Mouse (Mus musculus) heart, postnatal 0 days (tissue): ENCODE results near the gene Tmco4. TPM values are rescaled to one million over a fixed set of nuclear protein-coding genes. Genes with fewer than 3 reads are reported as not detected.

Experiments
- ATAC-seq: fragments of 200-750 bp; cut with Nextera tagmentation; 2 replicates; pipeline ENCODE4 v1.8.0; 2017; ENCODE audit warnings: low read depth, moderate number of reproducible peaks, moderate library complexity; ENCODE audit not compliant: insufficient read depth
- DNase-seq: peaks from one replicate; pipeline ENCODE4 v3.0.0-alpha.2; 2016; ENCODE audit warnings: low spot score
- H3K27ac ChIP-seq: fragments of 300-500 bp; sonication (generic); 2 replicates; pipeline ENCODE4 v1.5.1; 2014; ENCODE audit warnings: low read depth, mild to moderate bottlenecking
- H3K27me3 ChIP-seq: fragments of 300-500 bp; sonication (generic); 2 replicates; pipeline ENCODE4 v1.6.1; 2014; ENCODE audit warnings: low read length, mixed read lengths; ENCODE audit not compliant: control insufficient read depth, insufficient read depth
- H3K36me3 ChIP-seq: fragments of 300-500 bp; sonication (generic); replicated peaks from 2 replicates; pipeline ENCODE4 v1.6.1; 2014; ENCODE audit warnings: low read length, mixed read lengths; ENCODE audit not compliant: control insufficient read depth, insufficient read depth
- H3K4me1 ChIP-seq: fragments of 300-500 bp; sonication (generic); 2 replicates; pipeline ENCODE4 v1.6.1; 2014; ENCODE audit warnings: antibody characterized with exemption; ENCODE audit not compliant: control insufficient read depth, insufficient read depth
- H3K4me2 ChIP-seq: fragments of 300-500 bp; sonication (generic); 2 replicates; pipeline ENCODE4 v1.6.1; 2014; ENCODE audit warnings: low read depth, mild to moderate bottlenecking, low read length, moderate library complexity
- H3K4me3 ChIP-seq: fragments of 300-500 bp; sonication (generic); 2 replicates; pipeline ENCODE4 v1.5.1; 2014; ENCODE audit warnings: low read depth, low read length
- H3K9ac ChIP-seq: fragments of 300-500 bp; sonication (generic); replicated peaks from 2 replicates; pipeline ENCODE4 v1.6.1; 2014; ENCODE audit warnings: low read depth, low read length, mixed read lengths
- H3K9me3 ChIP-seq: fragments of 300-500 bp; sonication (generic); replicated peaks from 2 replicates; pipeline ENCODE4 v1.6.1; 2016; ENCODE audit warnings: low read length; ENCODE audit not compliant: control insufficient read depth
- CTCF ChIP-seq: IDR thresholded peaks from 2 replicates; pipeline ENCODE4 v1.5.1; 2016; ENCODE audit warnings: antibody characterized with exemption, control low read depth, low read depth
- EP300 ChIP-seq: IDR thresholded peaks from 2 replicates; pipeline ENCODE4 v1.6.1; 2016; ENCODE audit warnings: antibody characterized with exemption, low read depth
- WGBS: fragments of 180-500 bp; shearing (Covaris S2); extraction: QIAGEN DNeasy Blood & Tissue Kit; methylation state at CpG from one replicate; pipeline ENCODE4 v1.1.7; 2014; 5-methylcytosine and 5-hydroxymethylcytosine counted together
- polyA plus RNA-seq: library from polyadenylated mRNA; unstranded; fragments of >200 nt; fragmentation: Nextera tagmentation; extraction: Ambion mirVana; gene quantifications from 2 replicates; pipeline ENCODE4 v1.2.1, GENCODE M21; 2015
- total RNA-seq: library from RNA; depleted of rRNA; stranded (reverse); fragments of >200 nt; gene quantifications from 2 replicates; pipeline ENCODE4 v1.2.3, GENCODE M21; 2014; ENCODE audit warnings: low replicate concordance

Gene Tmco4
- total and polyA plus RNA-seq, 2 experiments from 2014 or later: 7.7 to 16.9 TPM

- TF ChIP-seq EP300: no peak
- no peaks in the 10 kb centered on the region for H3K9me3 ChIP-seq
- DNase-seq (no peak), ATAC-seq (no peak)
- no peak overlapping the region for H3K4me2 ChIP-seq
- H3K4me3 ChIP-seq: no peak overlapping the region
- H3K9ac ChIP-seq: no peak overlapping the region
- peaks cover 13% of the 10 kb centered on the region; the same call in 1 of the 2 replicates for H3K4me1 ChIP-seq
- WGBS: 32% methylated on average over 2 of the region's 2 CpGs
- H3K36me3 ChIP-seq: 0 out of 2 replicates have a peak, but pooled peaks cover 3% of the 10 kb centered on the region
- no peak overlapping the region for H3K27ac ChIP-seq
- H3K27me3 ChIP-seq: no peaks in the 10 kb centered on the region
Observed at GRCm38 (mm10) chr4:139024379-139024778, 51.7 kb downstream of the Tmco4 start.

- Histone ChIP-seq H3K36me3 (0 out of 2 replicates have a peak, but pooled peaks cover 10% of the 10 kb centered on the region), H3K9me3 (no peaks in the 10 kb centered on the region), H3K9ac (no peak overlapping the region), H3K4me3 (no peak overlapping the region), H3K4me1 (peaks cover 20% of the 10 kb centered on the region), H3K27me3 (no peaks in the 10 kb centered on the region), H3K27ac (no peak overlapping the region), H3K4me2 (no peak overlapping the region)
- WGBS: 63% methylated on average over 6 of the region's 6 CpGs
- no peak for DNase-seq
- no peak for ATAC-seq
- TF ChIP-seq CTCF (no peak), EP300 (no peak)
Observed at GRCm38 (mm10) chr4:139030675-139031074, 58.0 kb downstream of the Tmco4 start.

DNA sequence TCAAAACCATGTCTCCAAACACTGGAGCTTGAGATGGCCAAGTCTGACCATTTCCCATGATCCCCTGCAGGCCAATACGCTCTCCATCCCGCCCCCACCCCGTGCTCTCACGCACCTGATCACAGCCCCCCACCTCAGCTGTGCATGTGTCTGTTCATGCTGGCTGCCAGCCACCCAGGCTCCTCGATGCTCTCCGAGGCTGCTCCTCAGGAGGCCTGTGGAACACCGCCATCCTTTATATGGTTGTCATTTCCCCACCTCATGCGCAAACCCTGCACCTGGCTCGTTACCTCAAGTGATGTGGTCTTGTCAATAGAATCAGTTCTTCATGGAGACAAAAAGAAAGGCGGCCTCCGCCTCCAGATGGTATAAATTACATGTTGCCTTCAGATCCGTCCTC, 59.8 kb downstream of the Tmco4 start:
- no peak for ATAC-seq
- WGBS: 85% methylated on average over 12 of the region's 12 CpGs
- H3K27ac ChIP-seq: peak overlapping the region; percentile 81; the same call in 1 of the 2 replicates
- H3K36me3 ChIP-seq: 0 out of 2 replicates have a peak, but pooled peaks cover 10% of the 10 kb centered on the region
- no peak overlapping the region for H3K4me3 ChIP-seq
- no peak overlapping the region for H3K9ac ChIP-seq
- peaks cover 24% of the 10 kb centered on the region for H3K4me1 ChIP-seq
- no peak for DNase-seq
- no peak for TF ChIP-seq CTCF
- TF ChIP-seq EP300: no peak
- H3K27me3 ChIP-seq: no peaks in the 10 kb centered on the region
- H3K4me2 ChIP-seq: no peak overlapping the region
- no peaks in the 10 kb centered on the region for H3K9me3 ChIP-seq

DNA sequence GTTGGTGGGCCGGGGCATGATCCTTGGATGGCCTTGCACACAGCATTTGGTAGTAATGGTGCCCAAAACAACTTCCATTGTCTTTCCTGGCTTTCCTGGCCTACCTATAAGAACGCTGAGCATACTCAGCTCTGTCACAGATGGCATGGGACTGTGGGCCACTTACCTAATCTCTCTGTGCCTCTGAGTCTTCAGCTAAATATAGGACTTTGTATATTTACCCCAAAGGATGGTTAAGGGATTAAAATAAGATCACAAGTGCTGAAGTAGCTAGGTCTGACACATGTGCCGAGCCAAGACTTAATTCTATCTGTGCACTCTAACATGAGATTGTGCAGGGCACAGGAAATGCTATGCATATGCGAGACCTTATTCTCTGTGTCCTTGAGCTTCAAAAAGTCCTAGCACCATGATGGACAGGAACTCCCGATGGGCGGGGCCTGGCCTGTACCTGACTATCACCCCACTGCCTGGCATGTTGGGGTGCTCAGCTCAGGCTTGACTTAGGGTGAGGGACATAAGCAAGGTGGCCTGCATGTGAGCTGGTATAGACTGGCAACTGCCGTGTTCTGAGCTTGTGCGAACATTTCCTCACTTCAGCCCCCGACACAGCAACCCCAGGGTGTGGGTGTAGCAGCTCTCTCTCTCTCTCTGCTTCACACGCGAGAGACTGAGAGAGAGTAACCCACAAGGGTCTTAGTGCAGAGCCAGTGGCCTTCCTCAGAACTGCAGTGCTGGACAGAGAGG, 60.7 kb downstream of the Tmco4 start:
- Histone ChIP-seq H3K9me3 (no peaks in the 10 kb centered on the region), H3K36me3 (0 out of 2 replicates have a peak, but pooled peaks cover 10% of the 10 kb centered on the region), H3K4me2 (no peak overlapping the region), H3K4me3 (no peak overlapping the region), H3K27ac (peak overlapping the region; percentile 81), H3K27me3 (no peaks in the 10 kb centered on the region), H3K4me1 (peaks cover 33% of the 10 kb centered on the region), H3K9ac (no peak overlapping the region)
- TF ChIP-seq CTCF (no peak), EP300 (peak; percentile 71; the same call in 1 of the 2 replicates)
- ATAC-seq (peak; percentile 83), DNase-seq (peak; percentile 80)
- 50% methylated on average over 11 of the region's 11 CpGs for WGBS

- DNase-seq: no peak
- H3K9ac ChIP-seq: no peak overlapping the region
- H3K27ac ChIP-seq: peak overlapping the region; percentile 81
Observed at GRCm38 (mm10) chr4:139034010-139034367, 61.3 kb downstream of the Tmco4 start.

More at GRCm38 (mm10) chr4:139034010-139034367, 61.3 kb downstream of the Tmco4 start:
- ATAC-seq: no peak
- Histone ChIP-seq H3K4me3 (no peak overlapping the region), H3K9me3 (no peaks in the 10 kb centered on the region), H3K27me3 (no peaks in the 10 kb centered on the region), H3K4me1 (peaks cover 34% of the 10 kb centered on the region), H3K36me3 (0 out of 2 replicates have a peak, but pooled peaks cover 10% of the 10 kb centered on the region), H3K4me2 (no peak overlapping the region)
- 60% methylated on average over 8 of the region's 8 CpGs for WGBS
- TF ChIP-seq EP300: no peak
- no peak for TF ChIP-seq CTCF
